Mouse (Mus musculus) liver, embryonic 14.5 days (tissue): ENCODE measurements around the gene Grin2b. TPM values are rescaled to one million over a fixed set of nuclear protein-coding genes. Genes with fewer than 3 reads are reported as not detected.

Experiments used
- ATAC-seq: fragments of 200-750 bp; cut with Nextera tagmentation; 2 replicates; pipeline ENCODE4 v1.8.0; 2017; ENCODE audit warnings: moderate number of reproducible peaks, mild to moderate bottlenecking, moderate library complexity; ENCODE audit not compliant: insufficient read depth
- DNase-seq, 3 experiments: peaks; one replicate each; pipeline ENCODE4 v3.0.0-alpha.2; 2012 to 2013; ENCODE audit warnings: low read depth in 3 of 3, low spot score in 3 of 3
- H3K27ac ChIP-seq: fragments of 300-500 bp; sonication (generic); 2 replicates; pipeline ENCODE4 v1.5.1; 2014; ENCODE audit warnings: moderate library complexity, mild to moderate bottlenecking, control low read depth, inconsistent platforms
- H3K27me3 ChIP-seq: fragments of 300-500 bp; sonication (generic); 2 replicates; pipeline ENCODE4 v1.6.1; 2014; ENCODE audit warnings: mild to moderate bottlenecking, low read length, moderate library complexity; ENCODE audit not compliant: control insufficient read depth, insufficient read depth
- H3K36me3 ChIP-seq: fragments of 300-500 bp; sonication (generic); replicated peaks from 2 replicates; pipeline ENCODE4 v1.6.1; 2014; ENCODE audit warnings: low read depth; ENCODE audit not compliant: control insufficient read depth, insufficient read depth
- H3K4me1 ChIP-seq, 2 experiments: fragments of 200-500 bp in 1 of 2; fragments of 300-500 bp in 1 of 2; sonication (generic) in 1 of 2; replicated peaks; 2 replicates each; pipeline ENCODE4 v1.6.1; 2012 to 2014; ENCODE audit warnings: antibody characterized with exemption in 1 of 2, inconsistent platforms in 1 of 2, low read length in 1 of 2; ENCODE audit not compliant: control insufficient read depth in 2 of 2, insufficient read depth in 2 of 2
- H3K4me2 ChIP-seq: fragments of 300-500 bp; sonication (generic); 2 replicates; pipeline ENCODE4 v1.6.1; 2014; ENCODE audit warnings: low read depth, mild to moderate bottlenecking, control low read depth, moderate library complexity
- H3K4me3 ChIP-seq, 2 experiments: fragments of 200-500 bp in 1 of 2; fragments of 300-500 bp in 1 of 2; sonication (generic) in 1 of 2; 2 replicates each; pipeline ENCODE4 v1.5.1; 2012 to 2014; ENCODE audit warnings: low read depth in 2 of 2, low read length in 2 of 2, mild to moderate bottlenecking in 2 of 2, control low read depth in 1 of 2, inconsistent platforms in 1 of 2, moderate library complexity in 1 of 2; ENCODE audit not compliant: insufficient read depth in 1 of 2
- H3K9ac ChIP-seq: fragments of 300-500 bp; sonication (generic); replicated peaks from 2 replicates; pipeline ENCODE4 v1.6.1; 2014; ENCODE audit warnings: mild to moderate bottlenecking, control low read depth, moderate library complexity
- H3K9me3 ChIP-seq: fragments of 300-500 bp; sonication (generic); 2 replicates; pipeline ENCODE4 v1.6.1; 2016; ENCODE audit warnings: low read length, mixed read lengths; ENCODE audit not compliant: control insufficient read depth
- CTCF ChIP-seq: IDR thresholded peaks from 2 replicates; pipeline ENCODE4 v1.5.1; 2016; ENCODE audit warnings: antibody characterized with exemption, low read depth, control low read depth
- EP300 ChIP-seq: IDR thresholded peaks from 2 replicates; pipeline ENCODE4 v1.6.1; 2016; ENCODE audit warnings: antibody characterized with exemption, low read depth
- WGBS: fragments of 180-500 bp; shearing (Covaris S2); extraction: QIAGEN DNeasy Blood & Tissue Kit; methylation state at CpG from one replicate; pipeline ENCODE4 v1.1.7; 2014; ENCODE audit not compliant: insufficient replicate concordance; 5-methylcytosine and 5-hydroxymethylcytosine counted together
- polyA plus RNA-seq, 2 experiments: library from polyadenylated mRNA; depleted of rRNA in 1 of 2; stranded (reverse) in 1 of 2; unstranded in 1 of 2; fragments of >200 nt; fragmentation: Nextera tagmentation in 1 of 2; extraction: Ambion mirVana in 1 of 2; gene quantifications; 2 replicates each; pipeline versions ENCODE4 v1.2.1 to v1.2.3; 2012 to 2014

Gene Grin2b
- polyA plus RNA-seq, 2 experiments: under 0.01 TPM; not detected in 1

DNA sequence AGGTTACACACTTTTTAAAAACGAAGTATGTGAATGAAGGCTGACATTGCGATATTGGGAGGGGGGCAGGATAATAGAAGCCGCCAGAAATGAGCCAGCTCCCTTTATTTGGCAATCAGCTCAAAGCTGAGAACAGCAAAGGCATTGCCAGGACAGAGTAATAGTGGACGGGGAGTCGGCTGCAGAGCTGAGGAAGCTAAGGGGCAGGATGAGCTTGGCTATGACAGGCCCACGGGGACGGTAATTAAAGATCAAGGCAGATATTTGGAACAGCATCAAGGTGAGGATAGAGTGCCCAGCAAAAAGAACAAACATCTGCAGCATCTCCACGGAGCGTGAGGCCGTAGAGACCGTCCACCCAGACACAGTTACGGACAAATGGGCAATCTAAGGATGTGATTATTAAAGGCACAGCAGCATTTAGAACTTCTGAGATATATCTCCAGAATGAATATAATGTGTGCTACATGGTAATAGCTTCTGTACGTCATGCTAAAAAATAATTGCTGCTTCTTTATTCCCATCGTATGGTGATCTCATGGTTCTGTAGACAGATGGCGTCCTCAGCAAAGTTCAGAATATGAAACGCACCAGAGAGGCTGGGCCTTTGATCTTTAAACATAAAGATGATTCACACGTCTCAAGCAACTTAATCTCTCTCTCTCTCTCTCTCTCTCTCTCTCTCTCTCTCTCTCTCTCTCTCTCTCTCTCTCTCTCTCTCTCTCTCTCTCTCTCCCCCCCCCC lies 93.1 kb downstream of the Grin2b start:
- no peak overlapping the region for H3K4me2 ChIP-seq
- no peaks in the 10 kb centered on the region for H3K4me1 ChIP-seq
- H3K36me3 ChIP-seq: no peaks in the 10 kb centered on the region
- no peaks in the 10 kb centered on the region for H3K9me3 ChIP-seq
- no peak for DNase-seq
- no peak overlapping the region for H3K4me3 ChIP-seq
- ATAC-seq: no peak
- H3K9ac ChIP-seq: no peak overlapping the region
- H3K27ac ChIP-seq: no peak overlapping the region
- no peak for TF ChIP-seq CTCF
- TF ChIP-seq EP300: no peak
- no peaks in the 10 kb centered on the region for H3K27me3 ChIP-seq
- 69% methylated on average over 17 of the region's 17 CpGs for whole genome bisulfite sequencing

DNA sequence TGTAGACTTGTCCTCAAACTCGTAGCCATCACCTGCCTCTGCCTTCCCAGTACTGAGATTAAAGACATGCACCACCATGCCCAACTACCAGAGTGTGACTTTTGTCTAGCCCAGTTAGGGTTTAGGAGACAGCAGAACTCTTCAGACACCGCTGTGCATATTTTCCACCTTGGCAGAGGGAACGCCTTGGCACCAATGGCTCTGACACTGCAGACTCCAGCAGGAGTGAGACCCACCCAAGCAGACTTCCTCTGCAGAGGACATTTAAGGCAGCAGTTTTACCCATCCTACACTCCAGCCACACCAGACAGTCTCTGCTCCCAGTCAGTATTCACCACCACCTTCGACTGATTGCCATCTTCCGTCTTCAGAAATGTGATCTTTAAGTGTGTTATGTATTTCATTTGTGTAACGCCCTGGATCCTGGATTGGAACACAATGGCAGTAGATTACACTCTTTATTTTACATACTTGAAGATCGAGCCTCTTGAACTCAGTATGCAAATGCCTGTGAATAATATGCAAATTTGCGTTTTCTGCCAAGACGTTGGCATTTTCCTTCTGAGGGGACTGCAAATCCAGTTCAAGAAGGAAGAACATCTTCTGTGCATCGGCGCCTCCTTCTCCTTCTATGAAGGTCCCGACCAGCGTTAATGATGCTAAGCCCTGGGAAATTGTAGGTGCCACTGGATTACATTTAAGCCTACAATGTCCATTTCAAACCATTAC lies 100.8 kb downstream of the Grin2b start:
- 63% methylated on average over 13 of the region's 13 CpGs for WGBS
- Histone ChIP-seq H3K4me2 (no peak overlapping the region), H3K27me3 (no peaks in the 10 kb centered on the region), H3K9me3 (no peaks in the 10 kb centered on the region), H3K27ac (no peak overlapping the region), H3K4me1 (no peaks in the 10 kb centered on the region), H3K36me3 (no peaks in the 10 kb centered on the region), H3K4me3 (no peak overlapping the region), H3K9ac (no peak overlapping the region)
- no peak for ATAC-seq
- no peak for DNase-seq
- TF ChIP-seq EP300: no peak
- no peak for TF ChIP-seq CTCF

DNA sequence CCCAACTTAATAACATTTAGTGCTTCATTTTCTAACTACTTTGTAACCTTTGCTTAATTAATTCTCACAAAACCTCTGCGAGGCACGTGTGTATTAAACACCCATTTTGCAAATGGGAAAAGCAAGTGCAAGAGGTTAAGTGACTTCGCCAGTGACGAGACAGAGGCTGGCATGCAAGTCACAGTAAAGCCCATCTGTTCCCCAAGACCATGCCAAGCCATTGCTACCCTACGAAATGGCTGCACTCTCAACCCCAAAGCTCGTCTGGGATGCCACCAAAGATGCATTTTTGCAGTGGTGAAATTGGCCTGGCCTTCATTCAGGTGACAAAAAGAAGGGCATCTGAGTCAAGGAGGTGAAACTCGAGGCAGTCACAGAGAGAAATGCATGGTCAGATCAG lies 103.2 kb downstream of the Grin2b start:
- Histone ChIP-seq H3K36me3 (no peaks in the 10 kb centered on the region), H3K27me3 (no peaks in the 10 kb centered on the region), H3K9me3 (no peaks in the 10 kb centered on the region), H3K4me2 (no peak overlapping the region), H3K4me1 (no peaks in the 10 kb centered on the region), H3K9ac (no peak overlapping the region), H3K27ac (no peak overlapping the region), H3K4me3 (no peak overlapping the region)
- TF ChIP-seq CTCF: no peak
- no peak for TF ChIP-seq EP300
- 47% methylated on average over 7 of the region's 7 CpGs for WGBS
- DNase-seq (no peak), ATAC-seq (no peak)

DNA sequence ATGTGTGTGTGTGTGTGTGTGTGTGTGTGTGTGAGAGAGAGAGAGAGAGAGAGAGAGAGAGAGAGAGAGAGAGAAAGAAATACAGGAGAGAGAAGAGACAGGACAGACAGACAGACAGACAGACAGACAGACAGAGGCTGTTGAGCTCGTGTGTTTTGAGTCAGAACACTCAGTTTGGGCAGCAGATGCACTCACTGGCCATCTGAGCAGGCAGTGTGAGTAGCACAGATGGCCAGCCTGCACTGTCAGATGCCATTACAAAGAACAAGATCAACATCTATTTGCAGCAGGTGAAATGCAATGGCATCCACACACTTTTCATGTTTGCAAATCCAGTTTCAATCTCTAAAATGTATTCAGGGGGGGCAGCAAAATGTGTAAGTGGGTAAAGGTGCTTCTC lies 120.0 kb downstream of the Grin2b start:
- H3K27ac ChIP-seq: no peak overlapping the region
- no peaks in the 10 kb centered on the region for H3K9me3 ChIP-seq
- 23% methylated on average over 1 of the region's 1 CpGs for whole genome bisulfite sequencing
- no peak overlapping the region for H3K4me2 ChIP-seq
- TF ChIP-seq CTCF (no peak), EP300 (no peak)
- no peak for DNase-seq
- H3K36me3 ChIP-seq: no peaks in the 10 kb centered on the region
- ATAC-seq: no peak
- no peak overlapping the region for H3K4me3 ChIP-seq
- H3K9ac ChIP-seq: no peak overlapping the region
- H3K4me1 ChIP-seq: no peaks in the 10 kb centered on the region
- H3K27me3 ChIP-seq: no peaks in the 10 kb centered on the region

DNA sequence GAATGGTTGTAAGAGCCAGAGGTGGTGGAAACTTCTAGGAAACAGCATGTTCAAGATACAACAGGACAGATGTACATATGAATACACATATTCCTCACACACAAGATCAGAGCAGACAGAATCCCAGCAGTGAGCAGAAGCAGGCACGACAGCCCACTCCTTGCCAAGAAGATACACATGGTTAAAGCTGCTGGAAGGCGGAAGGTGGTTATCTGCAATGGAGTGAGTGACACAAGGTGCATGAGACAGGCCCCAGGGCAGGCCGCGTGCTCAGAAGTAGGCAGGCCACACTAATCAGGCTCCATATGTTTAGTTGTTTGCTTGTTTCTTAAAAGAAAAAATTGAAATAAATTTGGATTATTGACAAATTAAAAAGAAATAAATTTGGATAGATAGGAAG lies 123.0 kb downstream of the Grin2b start:
- H3K4me1 ChIP-seq: no peaks in the 10 kb centered on the region
- no peak for DNase-seq
- H3K4me3 ChIP-seq: no peak overlapping the region
- no peak for ATAC-seq
- H3K4me2 ChIP-seq: no peak overlapping the region
- H3K9ac ChIP-seq: no peak overlapping the region
- 66% methylated on average over 4 of the region's 4 CpGs for WGBS
- TF ChIP-seq EP300 (no peak), CTCF (no peak)
- H3K27me3 ChIP-seq: no peaks in the 10 kb centered on the region
- H3K27ac ChIP-seq: no peak overlapping the region
- H3K36me3 ChIP-seq: no peaks in the 10 kb centered on the region
- H3K9me3 ChIP-seq: no peaks in the 10 kb centered on the region
